Mouse (Mus musculus): ENCODE data around the gene Agps.
"Not testable (repeated sequence)": the region's sequence is repeated elsewhere in the genome, so short reads cannot be mapped to it uniquely, and the experiment has no call there.

- not testable (repeated sequence) for TF ChIP-seq CTCF (IDR thresholded peaks at IDR 0.05; ENCODE audit: borderline replicate concordance, insufficient read depth, low read depth, low read length); POLR2A (IDR thresholded peaks at IDR 0.05; ENCODE audit: borderline replicate concordance, insufficient read depth, low read length)
Measured at GRCm38 (mm10) chr2:75937520-75938116, 105.6 kb downstream of the Agps start.

All from cerebellum, adult 2 months (tissue).